14 mouse cellular contexts compared by ENCODE assay signal in genomic region chr10:58672557-58673277, GRCm38 (mm10). TPM values are rescaled to one million over a fixed set of nuclear protein-coding genes. Genes with fewer than 3 reads are reported as not detected.
A peak's percentile ranks its signal among the peaks of the same experiment; 100 is the strongest.
DNase-seq lines count a peak whose midpoint lies in the region; ATAC-seq and TF ChIP-seq lines count a peak whose summit lies in the region.
"Had no signal": no experiment of that assay in that cellular context is flagged by ENCODE, and none has a peak within 500 bp of the region (broad histone marks: within the 10 kb centered on the region; RNA-seq: fewer than 3 reads in every experiment).

No protein-coding gene starts in this region.

- H3K9ac ChIP-seq in kidney, embryonic 14.5 days (ENCODE audit: low read depth, low read length) = 0 out of 2 replicates have a peak overlapping the region, but pooled peaks have one; percentile 18
- H3K9ac ChIP-seq in forebrain, embryonic 12.5 days = no peak overlapping the region
- H3K9ac ChIP-seq in hindbrain, embryonic 16.5 days (ENCODE audit: low read depth, low read length) = no peak overlapping the region
- no peak overlapping the region for H3K9ac ChIP-seq in neural tube, embryonic 12.5 days
- no peak overlapping the region for H3K9ac ChIP-seq in intestine, postnatal 0 days (ENCODE audit: low read depth, low read length)
- H3K9ac ChIP-seq: heart, embryonic 12.5 days; liver, postnatal 0 days had no signal

- H3K9me3 ChIP-seq in kidney, embryonic 14.5 days (ENCODE audit: control insufficient read depth, low read length) = no peaks in the 10 kb centered on the region
- H3K9me3 ChIP-seq in forebrain, embryonic 12.5 days = no peaks in the 10 kb centered on the region
- no peaks in the 10 kb centered on the region for H3K9me3 ChIP-seq in hindbrain, embryonic 16.5 days (ENCODE audit: control insufficient read depth, low read length)
- H3K9me3 ChIP-seq in neural tube, embryonic 12.5 days = no peaks in the 10 kb centered on the region
- H3K9me3 ChIP-seq in intestine, postnatal 0 days (ENCODE audit: control insufficient read depth) = no peaks in the 10 kb centered on the region
- H3K9me3 ChIP-seq: heart, embryonic 12.5 days; megakaryocyte, embryonic 14.5 days had no signal

- H3K4me2 ChIP-seq in kidney, embryonic 14.5 days (replicated peaks; ENCODE audit: low read depth, low read length) = no peak overlapping the region
- peak overlapping the region; percentile 25 for H3K4me2 ChIP-seq in forebrain, embryonic 12.5 days
- no peak overlapping the region for H3K4me2 ChIP-seq in hindbrain, embryonic 16.5 days (ENCODE audit: low read length)
- peak overlapping the region; percentile 14; the same call in 1 of the 2 replicates for H3K4me2 ChIP-seq in neural tube, embryonic 12.5 days (replicated peaks)
- H3K4me2 ChIP-seq in intestine, postnatal 0 days (replicated peaks; ENCODE audit: low read depth) = no peak overlapping the region

- no peaks in the 10 kb centered on the region for H3K4me1 ChIP-seq in kidney, embryonic 14.5 days (ENCODE audit: control insufficient read depth, insufficient read depth, low read length)
- H3K4me1 ChIP-seq in forebrain, embryonic 12.5 days = peaks cover 32% of the 10 kb centered on the region
- H3K4me1 ChIP-seq in hindbrain, embryonic 16.5 days (ENCODE audit: control insufficient read depth, insufficient read depth, low read depth, low read length) = peaks cover 10% of the 10 kb centered on the region
- 0 out of 2 replicates have a peak, but pooled peaks cover 3% of the 10 kb centered on the region for H3K4me1 ChIP-seq in neural tube, embryonic 12.5 days
- H3K4me1 ChIP-seq in intestine, postnatal 0 days (replicated peaks; ENCODE audit: control insufficient read depth, insufficient read depth, low read length) = no peaks in the 10 kb centered on the region

- H3K27me3 ChIP-seq in kidney, embryonic 14.5 days (ENCODE audit: control insufficient read depth, insufficient read depth, low read length) = 0 out of 2 replicates have a peak, but pooled peaks cover 2% of the 10 kb centered on the region
- peaks cover 57% of the 10 kb centered on the region for H3K27me3 ChIP-seq in forebrain, embryonic 12.5 days
- no peaks in the 10 kb centered on the region for H3K27me3 ChIP-seq in hindbrain, embryonic 16.5 days (replicated peaks; ENCODE audit: control insufficient read depth, insufficient read depth, low read length)
- H3K27me3 ChIP-seq in neural tube, embryonic 12.5 days (replicated peaks) = no peaks in the 10 kb centered on the region
- H3K27me3 ChIP-seq in intestine, postnatal 0 days (replicated peaks; ENCODE audit: control insufficient read depth, insufficient read depth, low read length) = no peaks in the 10 kb centered on the region

- no peaks in the 10 kb centered on the region for H3K36me3 ChIP-seq in kidney, embryonic 14.5 days (ENCODE audit: control insufficient read depth, insufficient read depth, low read length)
- H3K36me3 ChIP-seq in forebrain, embryonic 12.5 days (replicated peaks) = no peaks in the 10 kb centered on the region
- H3K36me3 ChIP-seq in hindbrain, embryonic 16.5 days (ENCODE audit: control insufficient read depth, insufficient read depth, low read length) = no peaks in the 10 kb centered on the region
- no peaks in the 10 kb centered on the region for H3K36me3 ChIP-seq in neural tube, embryonic 12.5 days
- no peaks in the 10 kb centered on the region for H3K36me3 ChIP-seq in intestine, postnatal 0 days (ENCODE audit: control insufficient read depth, insufficient read depth)
- H3K36me3 ChIP-seq: heart, embryonic 12.5 days had no signal

- no peak overlapping the region for H3K4me3 ChIP-seq in kidney, embryonic 14.5 days (ENCODE audit: low read length)
- H3K4me3 ChIP-seq in forebrain, embryonic 12.5 days (replicated peaks) = no peak overlapping the region
- H3K4me3 ChIP-seq in hindbrain, embryonic 16.5 days (ENCODE audit: low read length) = no peak overlapping the region
- no peak overlapping the region for H3K4me3 ChIP-seq in neural tube, embryonic 12.5 days
- H3K4me3 ChIP-seq in intestine, postnatal 0 days (ENCODE audit: low read depth, low read length) = no peak overlapping the region
- H3K4me3 ChIP-seq: heart, embryonic 12.5 days; megakaryocyte, embryonic 14.5 days had no signal

- TF ChIP-seq CTCF in intestine, postnatal 0 days (IDR thresholded peaks at IDR 0.05; ENCODE audit: low read depth) = no peak

- no peak for ATAC-seq in kidney, embryonic 14.5 days (ENCODE audit: low FRiP score, low TSS enrichment)
- ATAC-seq in forebrain, embryonic 12.5 days (ENCODE audit: low FRiP score) = peak; percentile 92
- peak; percentile 51 for ATAC-seq in hindbrain, embryonic 16.5 days
- ATAC-seq in neural tube, embryonic 12.5 days (ENCODE audit: low FRiP score, low read depth) = peak; percentile 60; the same call in 1 of the 2 replicates
- no peak for ATAC-seq in intestine, postnatal 0 days
- ATAC-seq: liver, postnatal 0 days had no signal

- DNase-seq in kidney, postnatal 10 days = no peak
- DNase-seq in spleen, postnatal 36 days (ENCODE audit: low spot score in 2 of 2) = no peak
- DNase-seq in urinary bladder, adult 2 months (ENCODE audit: low spot score) = no peak

- WGBS in kidney, embryonic 14.5 days = 55% methylated on average over 10 of the region's 10 CpGs
- WGBS in forebrain, embryonic 12.5 days = 10% methylated on average over 10 of the region's 10 CpGs
- WGBS in hindbrain, embryonic 16.5 days = 29% methylated on average over 10 of the region's 10 CpGs
- WGBS in neural tube, embryonic 12.5 days = 35% methylated on average over 10 of the region's 10 CpGs
- WGBS in intestine, postnatal 0 days = 77% methylated on average over 10 of the region's 10 CpGs

- H3K27ac ChIP-seq in kidney, embryonic 14.5 days (ENCODE audit: low read depth, low read length) = no peak overlapping the region
- H3K27ac ChIP-seq in forebrain, embryonic 12.5 days = peak overlapping the region; percentile 79
- peak overlapping the region; percentile 51; the same call in 1 of the 2 replicates for H3K27ac ChIP-seq in hindbrain, embryonic 16.5 days (ENCODE audit: low read depth, low read length)
- no peak overlapping the region for H3K27ac ChIP-seq in neural tube, embryonic 12.5 days
- H3K27ac ChIP-seq in intestine, postnatal 0 days (ENCODE audit: low read depth, low read length) = no peak overlapping the region
- H3K27ac ChIP-seq: gastrocnemius, adult 2 months had no signal

RNA-seq across cellular contexts. Expression of gene Edar, which starts 2.7 kb away (rescaled TPM):
- polyA plus RNA-seq in kidney, embryonic 14.5 days (2014; fragmentation: Nextera tagmentation; extraction: Ambion mirVana) = 0.27 and 0.35 TPM in 2 replicates
- polyA plus RNA-seq in forebrain, embryonic 12.5 days (2016; fragmentation: Nextera tagmentation; extraction: Ambion mirVana) = 0.83 and 0.93 TPM in 2 replicates
- 0.15 and 0.56 TPM in 2 replicates for polyA plus RNA-seq in hindbrain, embryonic 16.5 days (2015; fragmentation: Nextera tagmentation; extraction: Ambion mirVana)
- 0.15 TPM in 1 of 2 replicates, not detected in the other for polyA plus RNA-seq in neural tube, embryonic 12.5 days (2016; fragmentation: Nextera tagmentation; extraction: Ambion mirVana)
- 1.4 and 1.5 TPM in 2 replicates for polyA plus RNA-seq in urinary bladder, adult 2 months (2012; rRNA removed)
- polyA plus RNA-seq in intestine, postnatal 0 days (2015; fragmentation: Nextera tagmentation; extraction: Ambion mirVana) = 0.16 and 0.27 TPM in 2 replicates
- polyA plus RNA-seq: heart, embryonic 12.5 days had no signal

RNA-seq across cellular contexts. Expression of gene Gm17542, which starts 45.3 kb away (rescaled TPM):
- polyA plus RNA-seq in kidney, embryonic 14.5 days (2014; fragmentation: Nextera tagmentation; extraction: Ambion mirVana) = not detected in 2 replicates
- polyA plus RNA-seq in forebrain, embryonic 12.5 days (2016; fragmentation: Nextera tagmentation; extraction: Ambion mirVana) = not detected in 2 replicates
- polyA plus RNA-seq in hindbrain, embryonic 16.5 days (2015; fragmentation: Nextera tagmentation; extraction: Ambion mirVana) = not detected in 2 replicates
- not detected in 2 replicates for polyA plus RNA-seq in neural tube, embryonic 12.5 days (2016; fragmentation: Nextera tagmentation; extraction: Ambion mirVana)
- polyA plus RNA-seq in urinary bladder, adult 2 months (2012; rRNA removed) = not detected in 2 replicates
- not detected in 2 replicates for polyA plus RNA-seq in intestine, postnatal 0 days (2015; fragmentation: Nextera tagmentation; extraction: Ambion mirVana)
- polyA plus RNA-seq: heart, embryonic 12.5 days; intestine, embryonic 16.5 days; liver, postnatal 0 days; thymus, adult 2 months had no signal

Comparison
In these comparisons a context has a peak if more than half of its experiments do, and no peak if none do; other contexts are left out.
1. ATAC-seq: peak in forebrain, embryonic 12.5 days (single experiment), hindbrain, embryonic 16.5 days (single experiment) and neural tube, embryonic 12.5 days (single experiment); none in kidney, embryonic 14.5 days (single experiment) and intestine, postnatal 0 days (single experiment).
2. H3K27ac ChIP-seq: peak in forebrain, embryonic 12.5 days (single experiment) and hindbrain, embryonic 16.5 days (single experiment); none in kidney, embryonic 14.5 days (single experiment), neural tube, embryonic 12.5 days (single experiment) and intestine, postnatal 0 days (single experiment).
3. H3K4me2 ChIP-seq: peak in forebrain, embryonic 12.5 days (single experiment) and neural tube, embryonic 12.5 days (single experiment); none in kidney, embryonic 14.5 days (single experiment), hindbrain, embryonic 16.5 days (single experiment) and intestine, postnatal 0 days (single experiment).